Mouse (Mus musculus) embryonic facial prominence, embryonic 14.5 days (tissue): Measurements from ENCODE around the gene Esrp2. TPM values are rescaled to one million over a fixed set of nuclear protein-coding genes. Genes with fewer than 3 reads are reported as not detected.

Source experiments
- ATAC-seq: fragments of 200-750 bp; cut with Nextera tagmentation; 2 replicates; pipeline ENCODE4 v1.8.0; 2017; ENCODE audit warnings: low read depth, moderate number of reproducible peaks, moderate TSS enrichment
- DNase-seq: peaks from one replicate; pipeline ENCODE4 v3.0.0-alpha.2; 2015; ENCODE audit warnings: low spot score
- H3K27ac ChIP-seq: fragments of 300-500 bp; sonication (generic); replicated peaks from 2 replicates; pipeline ENCODE4 v1.5.1; 2014; ENCODE audit warnings: low read depth, mild to moderate bottlenecking, low read length, moderate library complexity
- H3K27me3 ChIP-seq: fragments of 300-500 bp; sonication (generic); replicated peaks from 2 replicates; pipeline ENCODE4 v1.6.1; 2014; ENCODE audit warnings: low read length; ENCODE audit not compliant: control insufficient read depth, insufficient read depth
- H3K36me3 ChIP-seq: fragments of 300-500 bp; sonication (generic); 2 replicates; pipeline ENCODE4 v1.6.1; 2014; ENCODE audit warnings: low read length, mixed read lengths; ENCODE audit not compliant: control insufficient read depth, insufficient read depth
- H3K4me1 ChIP-seq: fragments of 300-500 bp; sonication (generic); 2 replicates; pipeline ENCODE4 v1.6.1; 2014; ENCODE audit warnings: antibody characterized with exemption, low read length; ENCODE audit not compliant: control insufficient read depth, insufficient read depth
- H3K4me2 ChIP-seq: fragments of 300-500 bp; sonication (generic); 2 replicates; pipeline ENCODE4 v1.6.1; 2014; ENCODE audit warnings: low read depth, mild to moderate bottlenecking, low read length, moderate library complexity, mixed read lengths
- H3K4me3 ChIP-seq: fragments of 300-500 bp; sonication (generic); 2 replicates; pipeline ENCODE4 v1.5.1; 2014; ENCODE audit warnings: low read depth, mild to moderate bottlenecking, low read length
- H3K9ac ChIP-seq: fragments of 300-500 bp; sonication (generic); 2 replicates; pipeline ENCODE4 v1.6.1; 2014; ENCODE audit warnings: low read depth, mild to moderate bottlenecking, low read length, moderate library complexity, mixed read lengths
- H3K9me3 ChIP-seq: fragments of 300-500 bp; sonication (generic); 2 replicates; pipeline ENCODE4 v1.6.1; 2016; ENCODE audit warnings: low read length; ENCODE audit not compliant: control insufficient read depth
- whole genome bisulfite sequencing: fragments of 180-500 bp; shearing (Covaris S2); extraction: QIAGEN DNeasy Blood & Tissue Kit; methylation state at CpG from one replicate; pipeline ENCODE4 v1.1.7; 2014; 5-methylcytosine and 5-hydroxymethylcytosine counted together
- polyA plus RNA-seq: library from polyadenylated mRNA; unstranded; fragments of >200 nt; fragmentation: Nextera tagmentation; extraction: Ambion mirVana; gene quantifications from 2 replicates; pipeline ENCODE4 v1.2.1, GENCODE M21; 2014

The Esrp2 gene
- polyA plus RNA-seq, 1 experiment from 2014 or later, result 14.9 TPM

GRCm38 (mm10) chr8:106140191-106140590 is 3.4 kb upstream of the Esrp2 start:
- 74% methylated on average over 5 of the region's 5 CpGs for WGBS
- DNase-seq (no peak), ATAC-seq (no peak)
- H3K9ac ChIP-seq, result no peak overlapping the region
- no peak overlapping the region for H3K4me2 ChIP-seq
- H3K4me1 ChIP-seq, result 0 out of 2 replicates have a peak, but pooled peaks cover 4% of the 10 kb centered on the region
- H3K27me3 ChIP-seq, result peaks cover 27% of the 10 kb centered on the region
- H3K27ac ChIP-seq, result no peak overlapping the region
- no peaks in the 10 kb centered on the region for H3K36me3 ChIP-seq
- H3K4me3 ChIP-seq, result no peak overlapping the region
- no peaks in the 10 kb centered on the region for H3K9me3 ChIP-seq

GRCm38 (mm10) chr8:106138616-106139015 is 1.8 kb upstream of the Esrp2 start:
- DNase-seq (no peak), ATAC-seq (no peak)
- H3K4me2 ChIP-seq, result peak overlapping the region; percentile 95
- peaks cover 41% of the 10 kb centered on the region for H3K27me3 ChIP-seq
- peak overlapping the region; percentile 50 for H3K4me3 ChIP-seq
- no peaks in the 10 kb centered on the region for H3K36me3 ChIP-seq
- H3K27ac ChIP-seq, result 0 out of 2 replicates have a peak overlapping the region, but pooled peaks have one; percentile 61
- peak overlapping the region; percentile 53 for H3K9ac ChIP-seq
- 15% methylated on average over 7 of the region's 7 CpGs for WGBS
- 0 out of 2 replicates have a peak, but pooled peaks cover 4% of the 10 kb centered on the region for H3K4me1 ChIP-seq
- H3K9me3 ChIP-seq, result no peaks in the 10 kb centered on the region

GRCm38 (mm10) chr8:106137906-106138477 is 1.2 kb upstream of the Esrp2 start:
- H3K4me2 ChIP-seq, result peak overlapping the region; percentile 95
- peak overlapping the region; percentile 67 for H3K27ac ChIP-seq
- H3K9me3 ChIP-seq, result no peaks in the 10 kb centered on the region
- peak overlapping the region; percentile 50 for H3K4me3 ChIP-seq
- WGBS, result 1% methylated on average over 23 of the region's 24 CpGs
- H3K9ac ChIP-seq, result peak overlapping the region; percentile 53
- peaks cover 41% of the 10 kb centered on the region for H3K27me3 ChIP-seq
- H3K4me1 ChIP-seq, result 0 out of 2 replicates have a peak, but pooled peaks cover 4% of the 10 kb centered on the region
- ATAC-seq, result peak; percentile 19; the same call in 1 of the 2 replicates
- DNase-seq, result peak; percentile 83
- H3K36me3 ChIP-seq, result 0 out of 2 replicates have a peak, but pooled peaks cover under 1% of the 10 kb centered on the region

- Histone ChIP-seq H3K36me3 (0 out of 2 replicates have a peak, but pooled peaks cover 7% of the 10 kb centered on the region), H3K4me3 (peak overlapping the region; percentile 50), H3K9me3 (no peaks in the 10 kb centered on the region), H3K9ac (peak overlapping the region; percentile 53), H3K27ac (peak overlapping the region; percentile 71; the same call in 1 of the 2 replicates), H3K4me1 (0 out of 2 replicates have a peak, but pooled peaks cover 4% of the 10 kb centered on the region), H3K4me2 (peak overlapping the region; percentile 95), H3K27me3 (peaks cover 41% of the 10 kb centered on the region)
- DNase-seq (no peak), ATAC-seq (no peak)
- WGBS, result 6% methylated on average over 22 of the region's 22 CpGs
These were observed 588 bp upstream of the Esrp2 start for GRCm38 (mm10) chr8:106137218-106137905.

GRCm38 (mm10) chr8:106135672-106136071 is 1.1 kb downstream of the Esrp2 start:
- Histone ChIP-seq H3K9ac (peak overlapping the region; percentile 53), H3K27me3 (peaks cover 41% of the 10 kb centered on the region), H3K36me3 (peaks cover 24% of the 10 kb centered on the region), H3K4me2 (peak overlapping the region; percentile 95), H3K4me3 (peak overlapping the region; percentile 50), H3K9me3 (no peaks in the 10 kb centered on the region), H3K27ac (peak overlapping the region; percentile 71), H3K4me1 (0 out of 2 replicates have a peak, but pooled peaks cover 4% of the 10 kb centered on the region)
- no peak for DNase-seq
- 5% methylated on average over 19 of the region's 19 CpGs for WGBS
- no peak for ATAC-seq

- DNase-seq (peak; percentile 89), ATAC-seq (peak; percentile 81)
- Histone ChIP-seq H3K4me2 (peak overlapping the region; percentile 95), H3K36me3 (peaks cover 31% of the 10 kb centered on the region), H3K9ac (peak overlapping the region; percentile 53), H3K9me3 (no peaks in the 10 kb centered on the region), H3K4me1 (0 out of 2 replicates have a peak, but pooled peaks cover 4% of the 10 kb centered on the region), H3K4me3 (peak overlapping the region; percentile 50), H3K27me3 (peaks cover 41% of the 10 kb centered on the region), H3K27ac (peak overlapping the region; percentile 71)
- WGBS, result 11% methylated on average over 13 of the region's 14 CpGs
These were observed 1.8 kb downstream of the Esrp2 start for GRCm38 (mm10) chr8:106134751-106135571.

- Histone ChIP-seq H3K36me3 (peaks cover 41% of the 10 kb centered on the region), H3K4me2 (no peak overlapping the region), H3K27me3 (peaks cover 41% of the 10 kb centered on the region), H3K9ac (no peak overlapping the region), H3K9me3 (no peaks in the 10 kb centered on the region), H3K4me1 (0 out of 2 replicates have a peak, but pooled peaks cover 4% of the 10 kb centered on the region), H3K27ac (no peak overlapping the region), H3K4me3 (no peak overlapping the region)
- no peak for DNase-seq
- 70% methylated on average over 6 of the region's 6 CpGs for WGBS
- ATAC-seq, result no peak
These were observed 2.8 kb downstream of the Esrp2 start for GRCm38 (mm10) chr8:106133946-106134345.

- Histone ChIP-seq H3K4me2 (no peak overlapping the region), H3K36me3 (peaks cover 45% of the 10 kb centered on the region), H3K4me3 (no peak overlapping the region), H3K9me3 (no peaks in the 10 kb centered on the region), H3K27me3 (peaks cover 41% of the 10 kb centered on the region), H3K9ac (no peak overlapping the region), H3K27ac (no peak overlapping the region), H3K4me1 (0 out of 2 replicates have a peak, but pooled peaks cover 4% of the 10 kb centered on the region)
- ATAC-seq, result no peak
- DNase-seq, result no peak
- WGBS, result 67% methylated on average over 13 of the region's 13 CpGs
These were observed 3.2 kb downstream of the Esrp2 start for GRCm38 (mm10) chr8:106133526-106133925.
